Mouse (Mus musculus): ENCODE data around the gene P4hb.

DNA sequence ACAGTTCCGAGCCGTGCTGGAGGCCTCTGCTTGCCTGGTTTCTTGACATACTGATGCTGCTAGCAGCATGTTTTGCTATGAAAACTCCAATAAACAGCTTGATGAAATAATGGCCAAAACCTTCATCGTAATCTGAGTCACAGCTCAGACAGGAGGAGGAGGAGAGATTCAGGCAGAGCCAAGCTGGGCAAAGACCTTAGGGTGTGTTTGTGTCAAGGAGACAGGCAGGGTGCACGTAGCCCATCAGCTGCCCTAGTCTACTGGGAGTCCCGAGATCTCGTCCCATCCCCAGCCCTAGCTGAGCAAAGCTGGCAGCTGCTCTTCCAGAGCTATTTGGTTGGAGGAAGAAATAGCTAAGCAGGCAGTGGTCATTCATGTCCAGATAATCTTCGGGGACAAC, 32.6 kb upstream of the P4hb start:
- TF ChIP-seq USF1 (IDR thresholded peaks at IDR 0.05; ENCODE audit: low read depth) (no peak), CEBPB (IDR thresholded peaks at IDR 0.05; ENCODE audit: low read depth) (no peak), CTCF (IDR thresholded peaks at IDR 0.05; ENCODE audit: control insufficient read depth, insufficient read depth, insufficient read length) (no peak)

Data from C2C12 (cell line).